Mouse (Mus musculus) heart, postnatal 25 days (tissue): ENCODE measurements around the gene Cabp7. TPM values are rescaled to one million over a fixed set of nuclear protein-coding genes. Genes with fewer than 3 reads are reported as not detected.

Experiments used
- DNase-seq: peaks from one replicate; pipeline ENCODE4 v3.0.0; 2022; ENCODE audit warnings: low spot score
- intact Hi-C: fragments of 180-260 bp; cut with DNase I; formaldehyde crosslinking; loops from one replicate; pipeline ENCODE4 v1.15.1; 2025
- total RNA-seq, 2 experiments: library from RNA; stranded (reverse); gene quantifications; 2 replicates each; pipeline ENCODE4 v1.2.3; 2021

The Cabp7 gene
- total RNA-seq = not detected

DNA sequence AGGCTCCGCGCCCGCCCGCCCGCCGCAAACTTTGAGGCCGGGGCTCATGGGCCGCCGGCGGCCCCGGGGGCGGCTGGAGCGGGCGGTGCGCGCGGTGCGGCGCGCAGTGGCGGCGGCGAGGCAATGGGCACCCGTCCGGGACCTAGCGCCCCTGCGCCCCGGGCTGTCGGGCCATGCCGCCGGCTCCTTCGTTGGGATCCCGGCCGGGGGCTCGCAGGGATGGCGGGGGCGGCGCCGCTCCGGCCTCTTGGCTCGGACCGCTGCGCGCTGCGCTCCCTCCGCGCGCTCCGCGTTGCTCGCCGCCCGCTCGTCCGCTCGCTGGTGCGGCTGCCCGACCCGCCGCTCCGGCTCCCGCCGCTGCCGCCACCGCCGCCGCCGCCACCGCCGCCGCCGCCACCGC is at the start of gene Cabp7:
TSS of gene Cabp7 (minus strand) at position 46 of the 400 bp plus-strand sequence.
- intact Hi-C loops = no loop called here
- DNase-seq = no peak

DNA sequence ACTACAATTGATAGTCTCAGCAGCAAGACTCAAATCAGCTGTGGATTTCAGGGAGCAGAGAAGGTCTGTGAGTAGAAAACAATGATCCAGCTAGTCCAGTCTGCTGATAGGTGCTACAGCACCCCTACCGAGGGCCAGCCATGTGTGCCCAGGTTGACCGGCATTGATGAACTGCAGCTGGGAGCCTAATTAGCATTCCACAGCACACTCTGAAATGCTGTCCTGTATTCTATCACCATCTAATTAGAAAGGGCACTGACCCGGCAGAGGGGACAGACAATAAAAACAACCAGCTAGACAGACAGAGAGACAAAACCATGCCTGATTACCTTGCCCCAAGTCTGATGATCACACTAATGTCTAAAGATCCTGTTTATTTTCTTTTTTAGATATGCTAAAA is 46.4 kb upstream of the Cabp7 start:
- no peak for DNase-seq

GRCm38 (mm10) chr11:4791549-4791948 is 45.0 kb upstream of the Cabp7 start:
- intact Hi-C loops = no loop called here
- DNase-seq = no peak

More for the DNA sequence above, 46.4 kb upstream of the Cabp7 start:
- intact Hi-C loops = no loop called here

DNA sequence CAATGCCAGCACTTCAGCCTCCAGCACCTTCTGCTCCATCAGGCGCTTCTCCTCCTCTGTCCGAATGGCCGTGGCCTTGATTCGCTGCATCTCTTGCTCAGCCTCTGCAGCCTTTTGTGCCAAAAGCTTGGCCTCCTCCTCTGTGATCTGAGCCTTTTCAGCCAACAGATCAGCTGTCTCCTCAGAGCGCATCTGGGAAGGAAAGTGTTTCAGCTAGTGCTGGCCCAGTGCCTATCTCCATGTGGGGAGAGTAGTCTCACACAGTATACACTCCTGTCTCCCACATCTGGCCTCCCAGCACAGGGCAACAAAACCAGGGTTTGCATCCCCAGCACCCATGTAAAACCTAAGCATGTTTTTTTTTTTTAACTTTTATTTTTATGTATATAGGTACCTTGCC is 43.1 kb upstream of the Cabp7 start:
- no peak for DNase-seq
- intact Hi-C loops = no loop called here

DNA sequence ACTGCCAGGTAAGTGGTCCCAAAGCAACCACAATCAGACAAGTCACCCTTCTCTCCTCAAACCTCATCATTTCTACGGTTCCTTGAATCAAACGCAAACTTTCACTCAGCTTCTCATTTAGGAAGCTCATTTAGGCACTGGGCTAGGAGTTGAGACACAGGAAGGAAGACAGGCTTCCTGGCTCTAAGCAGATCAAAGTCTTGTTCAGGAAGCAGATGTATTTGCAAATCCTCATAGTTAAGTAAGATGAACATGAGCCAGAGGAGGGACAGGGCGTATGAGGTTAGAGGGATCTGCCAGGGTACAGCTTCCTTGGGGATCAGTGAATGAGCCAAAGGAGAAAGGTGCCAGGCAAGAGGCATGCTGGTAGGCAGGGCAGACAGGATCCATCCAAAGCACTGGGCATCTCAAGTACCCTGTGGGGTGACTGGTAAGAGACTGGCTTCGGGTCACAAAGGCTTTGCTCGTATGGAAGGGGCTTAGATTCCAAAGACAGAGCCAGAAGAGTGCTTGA is 38.1 kb upstream of the Cabp7 start:
- intact Hi-C loops = no loop called here
- DNase-seq = no peak

- DNase-seq = no peak
- intact Hi-C loops = no loop called here
Measured at GRCm38 (mm10) chr11:4783116-4783515, 36.5 kb upstream of the Cabp7 start.

DNA sequence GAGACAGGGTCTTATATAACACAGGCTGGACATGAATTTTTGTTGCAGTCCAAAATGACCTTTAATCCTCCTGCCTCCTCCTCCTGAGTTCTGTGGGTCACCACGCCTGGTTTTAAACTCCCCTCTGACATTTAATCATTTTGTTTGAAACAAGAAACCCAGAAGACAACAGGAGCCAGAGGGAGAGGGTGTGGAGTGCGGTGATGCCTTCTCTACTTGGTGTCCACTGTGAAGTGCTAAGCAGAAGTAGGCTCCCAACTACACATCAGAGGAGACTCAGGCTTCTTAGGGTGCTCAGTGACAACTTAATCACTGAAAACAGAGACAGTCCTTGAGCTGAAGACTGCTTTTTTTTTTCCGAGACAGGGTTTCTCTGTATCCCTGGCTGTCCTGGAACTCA is 34.3 kb upstream of the Cabp7 start:
- no peak for DNase-seq
- intact Hi-C loops = no loop called here

DNA sequence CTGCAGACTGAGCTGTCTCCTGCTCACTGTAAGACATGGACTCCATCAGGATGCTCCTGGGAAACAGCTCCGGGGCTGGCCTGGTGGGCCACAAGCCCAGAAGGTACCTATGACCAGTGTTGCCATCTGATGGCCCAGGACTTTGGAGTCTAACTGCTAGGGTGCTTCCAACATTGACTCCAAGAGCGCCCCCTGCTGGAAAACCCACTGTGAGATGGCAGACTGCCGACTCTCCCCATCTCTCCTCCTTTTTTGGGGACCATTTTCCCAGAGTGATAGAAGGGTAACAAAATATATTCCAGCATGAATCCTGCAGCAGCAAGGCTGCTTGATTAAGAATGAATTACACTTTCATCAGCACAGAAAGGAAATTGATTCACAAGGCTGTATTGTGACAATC is 26.3 kb upstream of the Cabp7 start:
- intact Hi-C loops = loop anchor here (2.0 kb wide), 1 partner anchor 336 kb away; no protein-coding TSS in a partner anchor
- no peak for DNase-seq

DNA sequence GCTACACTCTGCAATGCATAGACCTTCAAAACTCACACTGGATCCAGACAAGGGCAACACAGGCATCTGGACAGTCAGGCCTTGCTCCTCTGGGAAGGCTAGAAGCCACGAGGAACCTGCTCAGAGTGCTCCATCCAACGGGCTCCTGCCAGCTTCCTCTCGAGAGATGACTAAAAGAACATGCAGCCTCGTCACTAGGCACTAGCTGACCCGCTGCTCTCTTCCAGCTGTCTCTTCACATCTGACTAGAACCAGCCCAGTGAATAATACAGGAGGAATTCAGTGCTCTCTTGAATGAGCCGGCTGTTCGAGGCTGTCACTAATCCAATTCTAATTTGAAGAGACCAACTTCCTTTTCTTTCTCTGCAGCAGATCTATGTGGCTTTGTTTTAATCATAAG is 25.2 kb upstream of the Cabp7 start:
- intact Hi-C loops = loop anchor here (2.0 kb wide), 1 partner anchor 335 kb away; no protein-coding TSS in a partner anchor
- DNase-seq = no peak

- no peak for DNase-seq
Measured at GRCm38 (mm10) chr11:4769881-4770280, 23.3 kb upstream of the Cabp7 start.

GRCm38 (mm10) chr11:4769293-4769692 is 22.7 kb upstream of the Cabp7 start:
- intact Hi-C loops = no loop called here
- DNase-seq = no peak

More at GRCm38 (mm10) chr11:4769881-4770280, 23.3 kb upstream of the Cabp7 start:
- intact Hi-C loops = no loop called here

DNA sequence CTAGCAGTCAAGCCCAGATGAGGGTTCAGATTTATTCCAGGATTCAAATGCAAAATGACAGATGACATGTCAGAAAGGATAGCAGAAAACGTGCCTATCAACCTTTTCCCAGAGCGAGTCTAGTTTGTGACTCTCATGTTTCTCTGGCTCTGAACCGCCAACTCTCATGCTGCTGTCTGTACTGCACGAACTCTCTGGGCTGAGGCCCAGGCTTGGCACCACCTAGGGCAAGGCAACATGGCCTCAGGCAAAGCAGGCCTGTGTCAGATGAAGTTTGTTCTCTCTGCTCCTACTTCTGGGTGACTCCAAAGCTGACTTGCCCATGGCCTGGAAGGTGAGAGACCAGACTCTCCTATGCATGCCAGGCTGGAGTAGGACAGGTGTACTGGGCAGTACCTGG is 21.8 kb upstream of the Cabp7 start:
- intact Hi-C loops = no loop called here
- DNase-seq = no peak

DNA sequence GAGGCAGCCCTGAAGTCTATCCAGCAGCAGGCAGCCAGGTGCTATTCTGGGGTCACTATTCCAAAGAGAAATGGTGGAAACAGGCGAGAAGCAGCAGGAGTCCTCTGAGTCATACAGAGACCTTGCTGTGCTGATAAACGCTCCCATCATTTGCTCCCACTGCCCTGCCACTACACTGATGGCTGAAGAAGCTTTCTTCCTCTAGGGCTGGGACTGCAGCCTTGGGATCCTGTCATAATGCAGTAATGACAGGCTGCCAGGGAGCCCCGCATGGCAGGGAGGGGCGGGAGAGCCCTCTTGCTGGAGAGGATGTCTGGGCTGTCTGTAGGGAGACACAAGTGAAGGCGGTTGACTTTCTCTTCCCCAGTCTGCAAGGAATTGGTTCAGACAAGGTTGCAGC is 17.9 kb upstream of the Cabp7 start:
- no peak for DNase-seq
- intact Hi-C loops = no loop called here

- DNase-seq = no peak
- intact Hi-C loops = no loop called here
Measured at GRCm38 (mm10) chr11:4763631-4764030, 17.1 kb upstream of the Cabp7 start.

DNA sequence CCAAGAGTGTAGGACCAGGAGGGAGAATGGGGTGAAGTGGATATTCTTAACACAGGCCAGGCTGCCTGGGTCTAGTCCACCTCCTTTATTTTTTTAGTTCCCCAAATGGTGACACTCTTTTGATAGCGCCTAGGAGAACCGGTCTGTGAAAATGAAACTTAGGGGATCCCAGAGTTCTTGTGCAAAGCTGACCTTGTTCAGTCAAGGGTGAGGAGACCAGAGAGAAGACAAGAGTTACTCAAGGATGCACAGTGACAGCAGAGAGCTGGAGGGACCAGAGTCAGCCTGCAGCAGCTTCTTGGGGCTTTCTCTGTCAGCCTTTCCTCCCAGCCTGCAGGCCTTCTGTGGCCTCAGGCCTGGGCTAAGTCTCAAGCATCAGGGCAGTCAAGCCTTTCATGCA is 15.9 kb upstream of the Cabp7 start:
- intact Hi-C loops = no loop called here
- no peak for DNase-seq

DNA sequence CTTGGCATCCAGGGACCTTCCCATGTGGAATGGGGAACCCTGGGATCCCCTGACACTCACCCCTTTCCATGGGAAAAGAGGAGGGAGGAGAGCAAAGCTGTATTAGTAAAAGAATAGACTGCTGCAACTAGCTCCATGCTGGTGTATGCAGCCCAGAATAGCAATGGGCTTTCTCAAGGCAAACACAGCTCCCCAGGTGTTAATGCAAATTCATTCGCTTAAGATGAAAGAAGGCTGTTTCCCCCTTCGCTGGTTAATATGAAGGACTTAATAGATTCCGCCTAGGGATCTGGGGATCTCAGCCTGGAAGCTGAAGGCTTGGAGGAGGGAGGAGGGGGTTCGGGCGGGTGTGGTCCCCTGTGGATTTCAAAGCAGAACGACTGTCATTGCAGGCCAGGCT is 15.4 kb upstream of the Cabp7 start:
- DNase-seq = no peak
- intact Hi-C loops = no loop called here

- intact Hi-C loops = no loop called here
- DNase-seq = no peak
Measured at GRCm38 (mm10) chr11:4760438-4760837, 13.9 kb upstream of the Cabp7 start.

DNA sequence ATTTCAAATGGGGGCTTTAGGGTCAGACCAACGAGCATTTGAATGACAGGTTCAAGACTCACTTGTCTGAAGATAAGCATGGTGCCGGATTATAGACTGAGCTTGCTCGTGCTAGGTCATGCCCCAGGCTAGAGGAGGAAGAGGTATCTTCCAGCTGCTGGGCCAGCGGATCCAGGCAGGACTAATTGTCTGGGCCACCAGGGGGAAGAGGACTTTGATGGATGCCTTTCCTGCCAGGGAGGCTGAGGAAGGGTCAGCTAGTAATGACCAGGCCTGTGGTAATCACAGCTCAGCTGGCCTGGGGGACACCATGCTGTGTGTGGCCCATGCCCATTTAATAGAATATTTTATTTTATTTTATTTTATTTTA is 11.2 kb upstream of the Cabp7 start:
- no peak for DNase-seq
- intact Hi-C loops = no loop called here

DNA sequence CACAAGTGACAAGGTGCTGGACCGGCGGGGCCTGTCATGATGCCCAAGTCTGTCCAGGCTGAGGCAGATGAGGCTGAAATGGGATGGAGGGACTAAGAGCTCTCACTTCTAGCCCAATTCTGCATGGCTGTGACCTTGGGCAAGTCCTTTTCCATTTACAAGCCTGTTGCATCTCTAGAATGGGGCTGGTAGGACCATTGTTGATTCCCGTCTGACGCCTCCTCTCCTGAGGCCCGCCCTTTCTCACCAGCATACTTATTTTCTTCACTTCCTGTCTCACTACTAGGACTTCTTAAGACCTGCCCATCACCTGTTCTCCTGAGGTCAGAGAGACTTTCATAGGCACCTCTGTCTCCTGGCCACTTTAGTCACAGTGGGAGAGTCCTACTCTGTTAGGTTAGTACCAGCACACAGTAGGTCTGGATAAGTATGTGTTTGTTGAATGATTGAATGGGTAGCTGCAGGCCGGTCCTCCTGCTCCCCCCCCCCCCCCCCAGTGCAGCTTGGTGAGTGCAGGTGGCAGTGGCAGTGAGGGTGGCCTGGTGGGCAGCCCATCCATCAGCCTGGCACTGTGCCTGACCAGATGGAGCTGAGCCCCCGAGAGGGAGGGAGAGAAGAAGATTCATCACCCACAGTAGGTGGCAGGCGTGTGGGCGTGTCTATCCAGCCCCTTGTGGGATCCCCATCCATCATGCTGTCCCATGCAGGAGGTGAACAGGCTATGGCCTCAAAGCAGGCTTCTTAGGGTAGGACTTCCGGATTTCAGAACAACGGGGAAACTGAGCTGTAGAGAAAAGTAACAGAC is 10.6 kb upstream of the Cabp7 start:
- no peak for DNase-seq
- intact Hi-C loops = no loop called here

DNA sequence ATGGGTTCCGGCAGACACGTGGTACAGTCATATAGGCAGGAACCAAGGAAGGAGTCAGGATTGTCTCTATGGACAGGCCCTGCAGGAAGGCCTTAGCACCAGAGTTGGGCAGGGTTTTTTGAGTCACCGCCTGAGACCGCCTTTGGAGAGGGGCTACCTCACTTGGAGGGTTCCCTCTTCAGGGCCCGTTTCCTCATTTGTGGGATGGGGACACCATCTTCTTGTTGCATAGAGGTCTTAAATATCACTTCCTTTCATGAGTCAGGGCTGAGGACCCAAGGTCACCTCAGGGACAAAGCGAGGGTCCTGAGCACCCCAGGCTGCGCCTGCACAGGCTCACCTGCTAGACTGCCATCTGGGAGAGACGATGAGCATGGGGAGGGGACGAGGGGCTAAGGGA is 9.9 kb upstream of the Cabp7 start:
- DNase-seq = no peak
- intact Hi-C loops = no loop called here

DNA sequence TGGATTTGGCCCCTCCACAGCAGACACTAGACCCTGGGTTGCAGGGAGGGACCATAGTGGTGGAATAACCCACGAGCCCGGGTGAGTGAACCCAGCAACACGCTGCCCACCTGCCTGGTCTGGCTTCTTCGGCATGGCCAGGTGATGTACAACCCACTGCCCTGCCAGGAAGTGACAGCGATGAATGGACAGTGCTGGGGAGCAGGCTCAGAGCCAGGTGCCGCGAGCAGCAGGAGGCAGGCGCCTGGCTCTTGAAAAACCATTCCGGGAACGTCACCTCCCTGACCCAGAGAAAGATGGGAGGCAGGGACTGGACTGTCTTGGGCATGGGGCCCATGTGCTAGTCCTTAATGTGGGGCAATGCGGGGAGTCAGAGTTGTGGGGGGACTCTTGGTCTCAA is 8.3 kb upstream of the Cabp7 start:
- intact Hi-C loops = no loop called here
- no peak for DNase-seq

DNA sequence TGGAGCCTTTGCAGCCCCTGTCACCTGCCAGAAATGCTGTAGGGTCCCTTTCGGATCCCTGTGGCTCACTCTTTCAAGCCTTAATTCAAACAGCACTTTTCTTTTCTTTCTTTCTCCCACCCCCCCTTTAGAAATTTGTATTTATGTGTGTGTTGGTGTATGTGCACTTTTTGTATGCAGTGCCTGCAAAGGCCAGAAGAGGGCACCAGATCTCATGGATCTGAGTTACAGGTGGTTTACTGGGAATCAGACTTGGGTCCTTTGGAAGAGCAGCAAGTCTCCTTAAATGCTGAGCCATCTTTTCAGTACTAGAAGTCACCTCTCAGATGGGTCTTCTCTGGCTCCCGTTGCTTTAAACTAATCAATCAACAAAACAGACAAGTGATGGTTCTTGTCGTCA is 7.5 kb upstream of the Cabp7 start:
- DNase-seq = no peak
- intact Hi-C loops = no loop called here
